Mouse (Mus musculus) E14TG2a.4 (cell line): Measurements from ENCODE around the gene Mapre1.

Source experiments
- CTCF ChIP-seq: conservative IDR thresholded peaks from 2 replicates; pipeline ENCODE4 v1.5.1; 2014; ENCODE audit warnings: low read length
- NANOG ChIP-seq: IDR thresholded peaks from 2 replicates; pipeline ENCODE4 v1.6.1; 2014; ENCODE audit warnings: borderline replicate concordance, low read length, mixed read lengths
- POU5F1 ChIP-seq: IDR thresholded peaks from 2 replicates; pipeline ENCODE4 v1.6.1; 2014; ENCODE audit warnings: low read length, borderline replicate concordance

- TF ChIP-seq CTCF (no peak), POU5F1 (no peak), NANOG (no peak)
Measured at GRCm38 (mm10) chr2:153784668-153785067, 43.6 kb downstream of the Mapre1 start.
